Mouse (Mus musculus) kidney, adult 2 months (tissue): ENCODE data around the gene Cgref1. TPM values are rescaled to one million over a fixed set of nuclear protein-coding genes. Genes with fewer than 3 reads are reported as not detected.

Source experiments
- DNase-seq: peaks from one replicate; pipeline ENCODE4 v3.0.0; 2021
- H3K27ac ChIP-seq: fragments of 200-500 bp; 2 replicates; pipeline ENCODE4 v1.5.1; 2012; ENCODE audit warnings: low read depth, low read length, control low read depth, inconsistent platforms; ENCODE audit not compliant: insufficient read depth
- H3K27me3 ChIP-seq: fragments of 200-500 bp; replicated peaks from 2 replicates; pipeline ENCODE4 v1.6.1; 2012; ENCODE audit warnings: mild to moderate bottlenecking, moderate library complexity, low read length, inconsistent platforms; ENCODE audit not compliant: control insufficient read depth, insufficient read depth
- H3K36me3 ChIP-seq: fragments of 200-500 bp; 2 replicates; pipeline ENCODE4 v1.6.1; 2012; ENCODE audit warnings: mild to moderate bottlenecking, moderate library complexity, low read length, inconsistent platforms; ENCODE audit not compliant: control insufficient read depth, insufficient read depth
- H3K4me1 ChIP-seq: fragments of 200-500 bp; 2 replicates; pipeline ENCODE4 v1.6.1; 2011; ENCODE audit warnings: low read length; ENCODE audit not compliant: control insufficient read depth, insufficient read depth
- H3K4me3 ChIP-seq: fragments of 200-500 bp; 2 replicates; pipeline ENCODE4 v1.5.1; 2011; ENCODE audit warnings: mild to moderate bottlenecking, low read depth, low read length, control low read depth; ENCODE audit not compliant: insufficient read depth
- CTCF ChIP-seq: fragments of 200-500 bp; conservative IDR thresholded peaks from 2 replicates; pipeline ENCODE4 v1.5.1; 2011; ENCODE audit warnings: low read depth, mild to moderate bottlenecking, control low read depth, low read length, moderate library complexity, mixed read lengths; ENCODE audit not compliant: insufficient read depth, insufficient read length
- POLR2A ChIP-seq: fragments of 200-500 bp; IDR thresholded peaks from one replicate; pipeline ENCODE4 v1.6.1; 2011; ENCODE audit warnings: low read depth, low read length, control low read depth
- WGBS: fragments of 180-500 bp; shearing (Covaris S2); methylation state at CpG from one replicate; pipeline ENCODE4 v1.1.7; 2018; 5-methylcytosine and 5-hydroxymethylcytosine counted together
- polyA plus RNA-seq: library from polyadenylated mRNA; depleted of rRNA; stranded (reverse); fragments of >200 nt; gene quantifications from 2 replicates; pipeline ENCODE4 v1.2.3, GENCODE M21; 2012; rRNA removed

Cgref1 gene
- 387 and 411 TPM in 2 replicates for polyA plus RNA-seq

DNA sequence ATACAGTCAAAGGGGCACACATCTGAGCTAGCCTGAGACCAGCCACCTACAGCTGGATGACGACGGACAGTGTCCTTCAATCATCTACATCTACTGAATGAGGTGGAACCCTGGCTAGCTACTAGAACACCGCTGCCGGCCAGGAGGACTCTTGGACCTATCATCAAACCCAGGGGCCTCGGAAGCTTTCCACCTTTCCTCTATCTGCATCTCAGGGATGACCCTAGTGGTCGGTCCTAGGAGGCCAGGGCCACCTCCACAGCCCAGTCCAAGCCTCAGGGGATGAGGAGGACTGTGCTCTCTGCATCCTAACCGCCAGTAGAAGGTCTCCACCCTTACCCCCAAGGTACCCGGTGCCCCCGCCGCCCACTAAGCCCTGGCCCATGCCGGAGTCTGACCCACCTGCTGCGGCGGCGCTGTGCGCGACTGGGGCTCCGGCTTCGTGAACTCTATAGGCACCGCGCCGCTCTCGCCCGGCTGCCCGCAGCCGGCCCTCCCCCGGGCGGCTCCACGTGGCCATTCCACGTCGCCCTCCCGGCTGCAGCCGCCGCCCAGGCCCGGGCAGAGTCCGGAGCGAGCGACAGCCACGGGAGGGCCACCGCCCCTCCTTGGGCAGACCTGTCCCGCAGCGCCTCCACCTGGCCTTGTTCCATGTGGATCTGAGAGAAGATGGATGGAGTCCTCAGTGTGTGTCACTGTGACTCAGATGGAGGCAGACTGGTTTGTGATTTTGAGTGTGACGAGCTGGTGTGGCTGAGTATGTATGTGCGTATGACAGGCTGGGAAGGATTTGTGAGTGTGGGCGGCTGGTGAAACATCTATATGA is at the start of gene Cgref1:
Gene Cgref1 (minus strand): TSS at position 636 of the 826 bp plus-strand sequence.
- Histone ChIP-seq H3K4me1 (peaks cover 11% of the 10 kb centered on the region), H3K27ac (peak within 1 kb of the TSS; percentile 96), H3K4me3 (peak within 1 kb of the TSS; percentile 63), H3K36me3 (no peaks in the 10 kb centered on the region), H3K27me3 (no peaks in the 10 kb centered on the region)
- no peak for TF ChIP-seq POLR2A
- peak; percentile 51 for TF ChIP-seq CTCF
- 8% methylated on average over 44 of the region's 44 CpGs for WGBS
- DNase-seq, result peak; percentile 87

GRCm38 (mm10) chr5:30994074-30994473 is 48.7 kb upstream of the Cgref1 start:
- Histone ChIP-seq H3K36me3 (no peaks in the 10 kb centered on the region), H3K4me3 (no peak overlapping the region), H3K4me1 (peaks cover 2% of the 10 kb centered on the region; the same call in 1 of the 2 replicates), H3K27me3 (no peaks in the 10 kb centered on the region), H3K27ac (no peak overlapping the region)
- DNase-seq, result no peak
- WGBS, result 81% methylated on average over 3 of the region's 3 CpGs
- TF ChIP-seq POLR2A (no peak), CTCF (no peak)

DNA sequence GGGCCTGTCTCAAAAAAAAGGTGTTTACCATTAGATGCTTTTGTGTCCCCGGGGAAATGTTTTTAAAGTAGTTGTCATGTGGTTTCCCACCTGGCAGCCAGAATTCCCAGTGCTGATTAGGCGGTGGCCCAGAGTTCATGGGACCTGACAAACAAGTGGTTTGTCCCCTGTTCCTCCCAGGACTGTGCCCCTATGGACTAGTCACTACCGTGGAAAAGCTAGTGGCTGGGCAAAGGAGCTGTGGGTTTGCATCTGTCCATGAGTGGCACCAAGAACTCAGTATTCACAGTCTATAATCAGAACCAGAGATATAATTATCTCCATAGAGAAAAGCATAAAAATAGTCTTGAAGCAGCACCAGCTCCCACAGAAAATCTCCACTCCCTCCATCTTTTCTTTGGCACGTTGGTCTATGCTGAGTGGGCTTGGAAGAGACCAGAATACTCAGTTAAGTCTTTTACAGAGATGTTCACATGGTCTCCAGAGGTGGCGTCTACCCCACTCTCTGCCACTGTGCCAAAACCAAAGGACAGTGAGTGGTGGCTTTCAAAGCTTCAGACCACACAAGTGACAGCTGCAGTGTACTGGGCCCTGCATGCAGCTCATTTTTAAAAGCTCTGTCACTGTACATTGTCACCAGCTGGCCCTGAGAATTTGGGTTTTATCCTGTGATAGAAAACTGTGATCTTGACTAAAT is 47.7 kb upstream of the Cgref1 start:
- no peaks in the 10 kb centered on the region for H3K36me3 ChIP-seq
- WGBS, result 85% methylated on average over 5 of the region's 5 CpGs
- no peak overlapping the region for H3K4me3 ChIP-seq
- DNase-seq, result no peak
- no peak overlapping the region for H3K27ac ChIP-seq
- H3K4me1 ChIP-seq, result peaks cover 2% of the 10 kb centered on the region; the same call in 1 of the 2 replicates
- TF ChIP-seq POLR2A (no peak), CTCF (no peak)
- H3K27me3 ChIP-seq, result no peaks in the 10 kb centered on the region

- Histone ChIP-seq H3K4me1 (no peaks in the 10 kb centered on the region), H3K27ac (no peak overlapping the region), H3K4me3 (no peak overlapping the region), H3K27me3 (no peaks in the 10 kb centered on the region), H3K36me3 (no peaks in the 10 kb centered on the region)
- 17% methylated on average over 2 of the region's 2 CpGs for WGBS
- peak; percentile 40 for DNase-seq
- no peak for TF ChIP-seq POLR2A
- peak; percentile 53 for TF ChIP-seq CTCF
Observed at GRCm38 (mm10) chr5:30982357-30982756, 37.0 kb upstream of the Cgref1 start.

- TF ChIP-seq CTCF, result no peak
- no peak for TF ChIP-seq POLR2A
- no peaks in the 10 kb centered on the region for H3K27me3 ChIP-seq
- no peak overlapping the region for H3K4me3 ChIP-seq
- H3K27ac ChIP-seq, result peak overlapping the region; percentile 16; the same call in 1 of the 2 replicates
- 53% methylated on average over 9 of the region's 9 CpGs for WGBS
- DNase-seq, result peak; percentile 47
- no peaks in the 10 kb centered on the region for H3K4me1 ChIP-seq
- H3K36me3 ChIP-seq, result no peaks in the 10 kb centered on the region
Observed at GRCm38 (mm10) chr5:30974870-30975656, 29.7 kb upstream of the Cgref1 start.

DNA sequence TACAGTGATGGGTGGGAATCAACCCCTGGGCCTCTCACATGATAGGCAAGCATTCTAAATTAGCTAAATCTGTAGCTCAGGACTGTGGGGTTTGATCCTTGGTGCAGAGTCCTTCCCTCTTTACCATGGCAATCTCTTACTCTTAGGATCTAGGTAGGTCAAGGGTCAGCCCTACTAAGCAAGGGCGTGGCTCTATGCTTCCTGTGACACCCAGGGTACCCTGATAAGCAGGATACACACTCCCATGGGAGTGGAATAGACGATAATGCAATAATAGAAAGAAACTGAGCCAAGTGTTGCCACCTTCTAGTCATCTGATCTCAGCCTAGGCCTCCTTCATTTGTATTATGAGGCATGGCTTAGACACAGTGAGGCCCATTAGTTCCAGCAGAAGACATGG is 24.0 kb upstream of the Cgref1 start:
- Histone ChIP-seq H3K27ac (no peak overlapping the region), H3K36me3 (no peaks in the 10 kb centered on the region), H3K27me3 (no peaks in the 10 kb centered on the region), H3K4me3 (no peak overlapping the region), H3K4me1 (no peaks in the 10 kb centered on the region)
- no peak for TF ChIP-seq CTCF
- TF ChIP-seq POLR2A, result no peak
- WGBS, result 66% methylated on average over 2 of the region's 2 CpGs
- no peak for DNase-seq

DNA sequence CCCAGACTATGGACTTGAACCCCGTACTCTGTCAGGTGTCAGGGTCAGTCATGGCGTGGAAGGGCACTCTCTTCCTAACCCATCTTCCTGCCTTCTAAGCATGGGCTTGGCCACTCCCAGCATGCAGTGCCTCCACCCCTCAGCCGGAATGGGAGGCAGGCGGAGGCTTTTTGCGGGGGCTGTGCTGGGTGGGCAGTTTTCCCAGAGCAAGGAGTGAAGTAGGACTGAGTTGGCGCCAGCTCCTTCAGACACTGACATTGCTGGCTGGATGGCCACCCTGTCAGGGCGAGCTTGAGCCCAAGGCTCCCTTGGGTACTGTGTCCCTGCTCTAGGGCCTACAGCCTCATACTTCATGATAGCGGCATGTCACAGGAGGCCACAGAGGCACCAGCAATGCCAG is 23.0 kb upstream of the Cgref1 start, which contains the start of gene Tcf23:
Gene Tcf23 (plus strand): TSS at position 247 of the 400 bp plus-strand sequence.
- H3K4me3 ChIP-seq, result no peak within 1 kb of the TSS
- H3K36me3 ChIP-seq, result no peaks in the 10 kb centered on the region
- no peak for DNase-seq
- no peaks in the 10 kb centered on the region for H3K27me3 ChIP-seq
- H3K27ac ChIP-seq, result no peak within 1 kb of the TSS
- WGBS, result 53% methylated on average over 8 of the region's 8 CpGs
- no peaks in the 10 kb centered on the region for H3K4me1 ChIP-seq
- TF ChIP-seq CTCF (no peak), POLR2A (no peak)
